Mouse (Mus musculus): ENCODE results near the gene Fblim1. TPM values are rescaled to one million over a fixed set of nuclear protein-coding genes. Genes with fewer than 3 reads are reported as not detected.

Fblim1 gene
- polyA plus RNA-seq, 1 experiment from 2014 or later, result 34.9 TPM

GRCm38 (mm10) chr4:141623037-141623436 lies 17.1 kb upstream of the Fblim1 start:
- DNase-seq (ENCODE audit: low spot score) (no peak), ATAC-seq (ENCODE audit: insufficient read depth, low FRiP score, low TSS enrichment) (no peak)
- Histone ChIP-seq H3K36me3 (ENCODE audit: control insufficient read depth, insufficient read depth, low read length) (peaks cover 3% of the 10 kb centered on the region; the same call in 1 of the 2 replicates), H3K4me3 (ENCODE audit: low read depth, low read length) (no peak overlapping the region), H3K4me2 (ENCODE audit: low read depth) (no peak overlapping the region), H3K9me3 (ENCODE audit: control insufficient read depth, low read length) (no peaks in the 10 kb centered on the region), H3K27me3 (ENCODE audit: control insufficient read depth, insufficient read depth, low read length) (no peaks in the 10 kb centered on the region), H3K27ac (ENCODE audit: low read depth, low read length) (no peak overlapping the region), H3K9ac (ENCODE audit: low read length) (0 out of 2 replicates have a peak overlapping the region, but pooled peaks have one; percentile 6), H3K4me1 (ENCODE audit: control insufficient read depth, insufficient read depth, low read length) (0 out of 2 replicates have a peak, but pooled peaks cover 2% of the 10 kb centered on the region)
- WGBS, result 86% methylated on average over 11 of the region's 11 CpGs

- H3K9me3 ChIP-seq (ENCODE audit: control insufficient read depth, low read length), result no peaks in the 10 kb centered on the region
- no peak overlapping the region for H3K4me2 ChIP-seq (ENCODE audit: low read depth)
- no peak overlapping the region for H3K4me3 ChIP-seq (ENCODE audit: low read depth, low read length)
- WGBS, result 84% methylated on average over 5 of the region's 5 CpGs
- no peaks in the 10 kb centered on the region for H3K36me3 ChIP-seq (ENCODE audit: control insufficient read depth, insufficient read depth, low read length)
- no peak overlapping the region for H3K27ac ChIP-seq (ENCODE audit: low read depth, low read length)
- ATAC-seq (ENCODE audit: insufficient read depth, low FRiP score, low TSS enrichment) (no peak), DNase-seq (ENCODE audit: low spot score) (no peak)
- no peaks in the 10 kb centered on the region for H3K27me3 ChIP-seq (ENCODE audit: control insufficient read depth, insufficient read depth, low read length)
- H3K4me1 ChIP-seq (ENCODE audit: control insufficient read depth, insufficient read depth, low read length), result peaks cover 5% of the 10 kb centered on the region; the same call in 1 of the 2 replicates
- H3K9ac ChIP-seq (ENCODE audit: low read length), result no peak overlapping the region
Measured at GRCm38 (mm10) chr4:141622580-141622979, 16.7 kb upstream of the Fblim1 start.

- H3K36me3 ChIP-seq (ENCODE audit: control insufficient read depth, insufficient read depth, low read length), result no peaks in the 10 kb centered on the region
- H3K4me2 ChIP-seq (ENCODE audit: low read depth), result no peak overlapping the region
- ATAC-seq (ENCODE audit: insufficient read depth, low FRiP score, low TSS enrichment), result no peak
- no peak overlapping the region for H3K27ac ChIP-seq (ENCODE audit: low read depth, low read length)
- H3K9ac ChIP-seq (ENCODE audit: low read length), result no peak overlapping the region
- H3K4me1 ChIP-seq (ENCODE audit: control insufficient read depth, insufficient read depth, low read length), result peaks cover 5% of the 10 kb centered on the region; the same call in 1 of the 2 replicates
- H3K27me3 ChIP-seq (ENCODE audit: control insufficient read depth, insufficient read depth, low read length), result no peaks in the 10 kb centered on the region
- DNase-seq (ENCODE audit: low spot score), result no peak
- H3K4me3 ChIP-seq (ENCODE audit: low read depth, low read length), result no peak overlapping the region
- H3K9me3 ChIP-seq (ENCODE audit: control insufficient read depth, low read length), result no peaks in the 10 kb centered on the region
- 83% methylated on average over 8 of the region's 8 CpGs for WGBS
Measured at GRCm38 (mm10) chr4:141622091-141622490, 16.2 kb upstream of the Fblim1 start.

GRCm38 (mm10) chr4:141621297-141621696 lies 15.4 kb upstream of the Fblim1 start:
- Histone ChIP-seq H3K9ac (ENCODE audit: low read length) (no peak overlapping the region), H3K4me2 (ENCODE audit: low read depth) (no peak overlapping the region), H3K36me3 (ENCODE audit: control insufficient read depth, insufficient read depth, low read length) (no peaks in the 10 kb centered on the region), H3K4me3 (ENCODE audit: low read depth, low read length) (no peak overlapping the region), H3K9me3 (ENCODE audit: control insufficient read depth, low read length) (no peaks in the 10 kb centered on the region), H3K4me1 (ENCODE audit: control insufficient read depth, insufficient read depth, low read length) (peaks cover 5% of the 10 kb centered on the region; the same call in 1 of the 2 replicates), H3K27ac (ENCODE audit: low read depth, low read length) (no peak overlapping the region), H3K27me3 (ENCODE audit: control insufficient read depth, insufficient read depth, low read length) (no peaks in the 10 kb centered on the region)
- ATAC-seq (ENCODE audit: insufficient read depth, low FRiP score, low TSS enrichment) (no peak), DNase-seq (ENCODE audit: low spot score) (no peak)
- 84% methylated on average over 8 of the region's 8 CpGs for WGBS

- no peak for DNase-seq (ENCODE audit: low spot score)
- Histone ChIP-seq H3K27ac (ENCODE audit: low read depth, low read length) (no peak overlapping the region), H3K4me2 (ENCODE audit: low read depth) (no peak overlapping the region), H3K27me3 (ENCODE audit: control insufficient read depth, insufficient read depth, low read length) (no peaks in the 10 kb centered on the region), H3K4me3 (ENCODE audit: low read depth, low read length) (no peak overlapping the region), H3K4me1 (ENCODE audit: control insufficient read depth, insufficient read depth, low read length) (peaks cover 5% of the 10 kb centered on the region; the same call in 1 of the 2 replicates), H3K9me3 (ENCODE audit: control insufficient read depth, low read length) (no peaks in the 10 kb centered on the region), H3K9ac (ENCODE audit: low read length) (no peak overlapping the region), H3K36me3 (ENCODE audit: control insufficient read depth, insufficient read depth, low read length) (no peaks in the 10 kb centered on the region)
- WGBS, result 92% methylated on average over 9 of the region's 9 CpGs
- no peak for ATAC-seq (ENCODE audit: insufficient read depth, low FRiP score, low TSS enrichment)
Measured at GRCm38 (mm10) chr4:141619299-141619883, 13.5 kb upstream of the Fblim1 start.

GRCm38 (mm10) chr4:141618565-141619243 lies 12.8 kb upstream of the Fblim1 start, which contains the start of gene Tmem82:
TSS of gene Tmem82 (minus strand) at chr4:141618633.
- Histone ChIP-seq H3K27me3 (ENCODE audit: control insufficient read depth, insufficient read depth, low read length) (no peaks in the 10 kb centered on the region), H3K4me2 (ENCODE audit: low read depth) (peak within 1 kb of the TSS; percentile 42), H3K9me3 (ENCODE audit: control insufficient read depth, low read length) (no peaks in the 10 kb centered on the region), H3K36me3 (ENCODE audit: control insufficient read depth, insufficient read depth, low read length) (no peaks in the 10 kb centered on the region), H3K4me3 (ENCODE audit: low read depth, low read length) (peak within 1 kb of the TSS; percentile 19), H3K9ac (ENCODE audit: low read length) (peak within 1 kb of the TSS; percentile 40), H3K27ac (ENCODE audit: low read depth, low read length) (no peak within 1 kb of the TSS), H3K4me1 (ENCODE audit: control insufficient read depth, insufficient read depth, low read length) (peaks cover 5% of the 10 kb centered on the region; the same call in 1 of the 2 replicates)
- WGBS, result 28% methylated on average over 20 of the region's 20 CpGs
- ATAC-seq (ENCODE audit: insufficient read depth, low FRiP score, low TSS enrichment) (peak; percentile 25; the same call in 1 of the 2 replicates), DNase-seq (ENCODE audit: low spot score) (peak; percentile 63)

GRCm38 (mm10) chr4:141617863-141618564 lies 12.1 kb upstream of the Fblim1 start:
- no peaks in the 10 kb centered on the region for H3K36me3 ChIP-seq (ENCODE audit: control insufficient read depth, insufficient read depth, low read length)
- peaks cover 5% of the 10 kb centered on the region; the same call in 1 of the 2 replicates for H3K4me1 ChIP-seq (ENCODE audit: control insufficient read depth, insufficient read depth, low read length)
- DNase-seq (ENCODE audit: low spot score) (peak; percentile 23), ATAC-seq (ENCODE audit: insufficient read depth, low FRiP score, low TSS enrichment) (no peak)
- no peaks in the 10 kb centered on the region for H3K9me3 ChIP-seq (ENCODE audit: control insufficient read depth, low read length)
- H3K4me3 ChIP-seq (ENCODE audit: low read depth, low read length), result peak overlapping the region; percentile 19
- H3K27ac ChIP-seq (ENCODE audit: low read depth, low read length), result no peak overlapping the region
- H3K4me2 ChIP-seq (ENCODE audit: low read depth), result peak overlapping the region; percentile 42
- peak overlapping the region; percentile 40 for H3K9ac ChIP-seq (ENCODE audit: low read length)
- WGBS, result 10% methylated on average over 22 of the region's 22 CpGs
- no peaks in the 10 kb centered on the region for H3K27me3 ChIP-seq (ENCODE audit: control insufficient read depth, insufficient read depth, low read length)

GRCm38 (mm10) chr4:141617299-141617698 lies 11.4 kb upstream of the Fblim1 start:
- Histone ChIP-seq H3K4me3 (ENCODE audit: low read depth, low read length) (peak overlapping the region; percentile 19), H3K9me3 (ENCODE audit: control insufficient read depth, low read length) (no peaks in the 10 kb centered on the region), H3K9ac (ENCODE audit: low read length) (peak overlapping the region; percentile 40), H3K27ac (ENCODE audit: low read depth, low read length) (no peak overlapping the region), H3K4me2 (ENCODE audit: low read depth) (peak overlapping the region; percentile 42), H3K36me3 (ENCODE audit: control insufficient read depth, insufficient read depth, low read length) (no peaks in the 10 kb centered on the region), H3K27me3 (ENCODE audit: control insufficient read depth, insufficient read depth, low read length) (no peaks in the 10 kb centered on the region), H3K4me1 (ENCODE audit: control insufficient read depth, insufficient read depth, low read length) (peaks cover 5% of the 10 kb centered on the region; the same call in 1 of the 2 replicates)
- WGBS, result 4% methylated on average over 20 of the region's 20 CpGs
- 0 out of 2 replicates have a peak, but pooled peaks have one; percentile 32 for ATAC-seq (ENCODE audit: insufficient read depth, low FRiP score, low TSS enrichment)
- DNase-seq (ENCODE audit: low spot score), result peak; percentile 77

Measured in neural tube, embryonic 11.5 days (tissue).